Mouse (Mus musculus) embryonic facial prominence, embryonic 14.5 days (tissue): ENCODE measurements at regions not wholly inside any gene's neighbourhood (a gene's known extent, or its start where the extent isn't known, plus 50 kb on each side); places are given as distances from the start of the nearest gene placed in this dataset.
A peak's percentile ranks its signal among the peaks of the same experiment; 100 is the strongest.

Source experiments
- ATAC-seq: fragments of 200-750 bp; cut with Nextera tagmentation; 2 replicates; pipeline ENCODE4 v1.8.0; 2017; ENCODE audit warnings: low read depth, moderate number of reproducible peaks, moderate TSS enrichment
- DNase-seq: peaks from one replicate; pipeline ENCODE4 v3.0.0-alpha.2; 2015; ENCODE audit warnings: low spot score
- H3K27ac ChIP-seq: fragments of 300-500 bp; sonication (generic); replicated peaks from 2 replicates; pipeline ENCODE4 v1.5.1; 2014; ENCODE audit warnings: low read depth, mild to moderate bottlenecking, low read length, moderate library complexity
- H3K27me3 ChIP-seq: fragments of 300-500 bp; sonication (generic); replicated peaks from 2 replicates; pipeline ENCODE4 v1.6.1; 2014; ENCODE audit warnings: low read length; ENCODE audit not compliant: control insufficient read depth, insufficient read depth
- H3K36me3 ChIP-seq: fragments of 300-500 bp; sonication (generic); 2 replicates; pipeline ENCODE4 v1.6.1; 2014; ENCODE audit warnings: low read length, mixed read lengths; ENCODE audit not compliant: control insufficient read depth, insufficient read depth
- H3K4me1 ChIP-seq: fragments of 300-500 bp; sonication (generic); 2 replicates; pipeline ENCODE4 v1.6.1; 2014; ENCODE audit warnings: antibody characterized with exemption, low read length; ENCODE audit not compliant: control insufficient read depth, insufficient read depth
- H3K4me2 ChIP-seq: fragments of 300-500 bp; sonication (generic); 2 replicates; pipeline ENCODE4 v1.6.1; 2014; ENCODE audit warnings: low read depth, mild to moderate bottlenecking, low read length, moderate library complexity, mixed read lengths
- H3K4me3 ChIP-seq: fragments of 300-500 bp; sonication (generic); 2 replicates; pipeline ENCODE4 v1.5.1; 2014; ENCODE audit warnings: low read depth, mild to moderate bottlenecking, low read length
- H3K9ac ChIP-seq: fragments of 300-500 bp; sonication (generic); 2 replicates; pipeline ENCODE4 v1.6.1; 2014; ENCODE audit warnings: low read depth, mild to moderate bottlenecking, low read length, moderate library complexity, mixed read lengths
- H3K9me3 ChIP-seq: fragments of 300-500 bp; sonication (generic); 2 replicates; pipeline ENCODE4 v1.6.1; 2016; ENCODE audit warnings: low read length; ENCODE audit not compliant: control insufficient read depth
- WGBS: fragments of 180-500 bp; shearing (Covaris S2); extraction: QIAGEN DNeasy Blood & Tissue Kit; methylation state at CpG from one replicate; pipeline ENCODE4 v1.1.7; 2014; 5-methylcytosine and 5-hydroxymethylcytosine counted together

- Histone ChIP-seq H3K4me1 (no peaks in the 10 kb centered on the region), H3K9me3 (no peaks in the 10 kb centered on the region), H3K4me2 (no peak overlapping the region), H3K9ac (no peak overlapping the region), H3K27ac (no peak overlapping the region), H3K4me3 (no peak overlapping the region), H3K36me3 (no peaks in the 10 kb centered on the region), H3K27me3 (no peaks in the 10 kb centered on the region)
- DNase-seq (no peak), ATAC-seq (no peak)
- WGBS, result 89% methylated on average over 9 of the region's 9 CpGs
These were observed 1296.3 kb upstream of the Ppp6c start for GRCm38 (mm10) chr2:40522536-40522935.

- ATAC-seq, result no peak
- H3K9ac ChIP-seq, result no peak overlapping the region
- no peak for DNase-seq
These were observed 1284.5 kb upstream of the Ppp6c start for GRCm38 (mm10) chr2:40510594-40511304.

GRCm38 (mm10) chr2:40478747-40479662 lies 1252.8 kb upstream of the Ppp6c start:
- H3K9me3 ChIP-seq, result no peaks in the 10 kb centered on the region
- H3K27ac ChIP-seq, result no peak overlapping the region
- H3K27me3 ChIP-seq, result no peaks in the 10 kb centered on the region
- WGBS, result 53% methylated on average over 2 of the region's 2 CpGs
- DNase-seq, result peak; percentile 83
- no peaks in the 10 kb centered on the region for H3K4me1 ChIP-seq
- no peak overlapping the region for H3K4me2 ChIP-seq
- H3K4me3 ChIP-seq, result no peak overlapping the region
- H3K36me3 ChIP-seq, result no peaks in the 10 kb centered on the region
- H3K9ac ChIP-seq, result no peak overlapping the region
- peak; percentile 37; the same call in 1 of the 2 replicates for ATAC-seq

More at GRCm38 (mm10) chr2:40510594-40511304, 1284.5 kb upstream of the Ppp6c start:
- Histone ChIP-seq H3K4me1 (no peaks in the 10 kb centered on the region), H3K4me3 (no peak overlapping the region), H3K27ac (no peak overlapping the region), H3K4me2 (no peak overlapping the region), H3K36me3 (no peaks in the 10 kb centered on the region), H3K27me3 (no peaks in the 10 kb centered on the region), H3K9me3 (no peaks in the 10 kb centered on the region)
- 56% methylated on average over 3 of the region's 3 CpGs for WGBS

GRCm38 (mm10) chr2:40477414-40477813 lies 1251.2 kb upstream of the Ppp6c start:
- H3K27ac ChIP-seq, result no peak overlapping the region
- no peak for ATAC-seq
- no peak overlapping the region for H3K9ac ChIP-seq
- H3K4me2 ChIP-seq, result no peak overlapping the region
- no peak for DNase-seq
- no peak overlapping the region for H3K4me3 ChIP-seq
- no peaks in the 10 kb centered on the region for H3K4me1 ChIP-seq
- H3K9me3 ChIP-seq, result no peaks in the 10 kb centered on the region
- no peaks in the 10 kb centered on the region for H3K36me3 ChIP-seq
- no peaks in the 10 kb centered on the region for H3K27me3 ChIP-seq

GRCm38 (mm10) chr2:40456374-40456773 lies 1230.1 kb upstream of the Ppp6c start:
- Histone ChIP-seq H3K27ac (no peak overlapping the region), H3K27me3 (no peaks in the 10 kb centered on the region), H3K4me1 (no peaks in the 10 kb centered on the region), H3K4me3 (no peak overlapping the region), H3K9me3 (no peaks in the 10 kb centered on the region), H3K36me3 (no peaks in the 10 kb centered on the region), H3K4me2 (no peak overlapping the region), H3K9ac (no peak overlapping the region)
- ATAC-seq (no peak), DNase-seq (no peak)

GRCm38 (mm10) chr2:40432821-40433490 lies 1206.7 kb upstream of the Ppp6c start:
- Histone ChIP-seq H3K36me3 (no peaks in the 10 kb centered on the region), H3K27me3 (no peaks in the 10 kb centered on the region), H3K4me1 (no peaks in the 10 kb centered on the region), H3K9me3 (no peaks in the 10 kb centered on the region), H3K4me2 (no peak overlapping the region), H3K4me3 (no peak overlapping the region), H3K27ac (no peak overlapping the region), H3K9ac (no peak overlapping the region)
- no peak for DNase-seq
- WGBS, result 88% methylated on average over 3 of the region's 3 CpGs
- no peak for ATAC-seq

- ATAC-seq, result no peak
- no peak overlapping the region for H3K4me3 ChIP-seq
- H3K4me1 ChIP-seq, result no peaks in the 10 kb centered on the region
- no peaks in the 10 kb centered on the region for H3K9me3 ChIP-seq
- H3K4me2 ChIP-seq, result no peak overlapping the region
- no peak overlapping the region for H3K9ac ChIP-seq
- WGBS, result 65% methylated on average over 2 of the region's 2 CpGs
- no peaks in the 10 kb centered on the region for H3K36me3 ChIP-seq
- H3K27ac ChIP-seq, result no peak overlapping the region
- H3K27me3 ChIP-seq, result no peaks in the 10 kb centered on the region
- DNase-seq, result no peak
These were observed 1205.1 kb upstream of the Ppp6c start for GRCm38 (mm10) chr2:40431335-40431734.

- WGBS, result 76% methylated on average over 2 of the region's 2 CpGs
- Histone ChIP-seq H3K4me1 (no peaks in the 10 kb centered on the region), H3K9ac (no peak overlapping the region), H3K4me3 (no peak overlapping the region), H3K27ac (no peak overlapping the region), H3K27me3 (no peaks in the 10 kb centered on the region), H3K4me2 (no peak overlapping the region), H3K9me3 (peaks cover 5% of the 10 kb centered on the region; the same call in 1 of the 2 replicates), H3K36me3 (no peaks in the 10 kb centered on the region)
- ATAC-seq (no peak), DNase-seq (no peak)
These were observed 1176.2 kb upstream of the Ppp6c start for GRCm38 (mm10) chr2:40402418-40402817.
